Mouse (Mus musculus): ENCODE results near the gene Rnf4.

- TF ChIP-seq CTCF (conservative IDR thresholded peaks at IDR 0.05; ENCODE audit: insufficient read depth, insufficient read length, low read depth, low read length) = no peak
- TF ChIP-seq POLR2A (IDR thresholded peaks at IDR 0.05; ENCODE audit: low read depth, low read length) = no peak
These were observed 42.7 kb downstream of the Rnf4 start for GRCm38 (mm10) chr5:34378787-34379186.
